Mouse (Mus musculus): Measurements from ENCODE around the gene Ndufaf1. TPM values are rescaled to one million over a fixed set of nuclear protein-coding genes. Genes with fewer than 3 reads are reported as not detected.
A peak's percentile ranks its signal among the peaks of the same experiment; 100 is the strongest.

Gene Ndufaf1
- polyA plus RNA-seq, 1 experiment from 2014 or later = 37.4 TPM

DNA sequence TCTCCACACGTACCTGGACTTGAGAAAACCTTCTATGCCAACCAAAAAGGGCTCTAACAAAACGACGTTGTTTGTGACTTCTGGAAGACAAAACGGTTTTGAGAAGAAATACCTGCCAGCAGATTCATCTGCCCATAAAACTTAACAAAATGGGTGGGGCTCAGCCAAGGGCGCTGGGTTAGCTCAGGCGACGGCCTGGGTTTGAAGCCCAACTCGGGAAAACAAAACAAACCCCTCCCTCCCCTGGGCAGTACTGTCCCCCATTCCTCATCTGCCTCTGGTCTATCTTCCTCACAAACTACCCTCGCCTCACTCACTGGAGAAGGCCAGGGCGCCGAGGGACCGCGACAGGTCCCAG is 44.8 kb downstream of the Ndufaf1 start:
- WGBS = 0% methylated on average over 13 of the region's 13 CpGs
- Histone ChIP-seq H3K4me1 (ENCODE audit: insufficient read depth) (peaks cover 12% of the 10 kb centered on the region; the same call in 1 of the 2 replicates), H3K9me3 (ENCODE audit: low read depth, low read length) (no peaks in the 10 kb centered on the region), H3K4me2 (peak overlapping the region; percentile 68), H3K9ac (peak overlapping the region; percentile 74), H3K36me3 (ENCODE audit: insufficient read depth) (no peaks in the 10 kb centered on the region), H3K27me3 (ENCODE audit: insufficient read depth, low read length) (no peaks in the 10 kb centered on the region), H3K4me3 (ENCODE audit: low read depth, low read length) (peak overlapping the region; percentile 87), H3K27ac (ENCODE audit: low read depth) (peak overlapping the region; percentile 76; the same call in 1 of the 2 replicates)
- TF ChIP-seq CTCF (IDR thresholded peaks at IDR 0.05; ENCODE audit: low read depth) = no peak
- DNase-seq = peak; percentile 57
- no peak for ATAC-seq (ENCODE audit: insufficient read depth)

DNA sequence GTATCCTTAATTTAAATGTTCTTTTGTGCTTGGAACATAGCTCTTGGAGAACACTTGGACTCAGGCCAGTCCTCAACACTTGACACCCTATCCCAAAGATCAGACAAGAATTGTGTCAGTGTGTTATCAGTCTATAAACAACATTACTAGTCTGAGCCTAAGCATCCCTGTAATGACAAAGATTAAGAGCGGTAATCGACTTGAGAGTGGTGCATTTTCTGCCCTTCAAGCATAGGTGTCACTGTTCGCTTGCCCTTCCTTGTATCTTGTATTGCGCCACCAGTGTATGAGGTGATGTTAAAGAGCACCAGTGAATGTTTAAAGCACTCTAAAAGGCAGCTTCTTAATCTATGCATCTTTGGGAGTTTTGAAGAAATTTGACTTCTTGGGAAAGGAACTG is 55.6 kb downstream of the Ndufaf1 start:
- 80% methylated on average over 4 of the region's 4 CpGs for WGBS
- Histone ChIP-seq H3K27ac (ENCODE audit: low read depth) (no peak overlapping the region), H3K4me3 (ENCODE audit: low read depth, low read length) (no peak overlapping the region), H3K4me1 (ENCODE audit: insufficient read depth) (no peaks in the 10 kb centered on the region), H3K4me2 (no peak overlapping the region), H3K9me3 (ENCODE audit: low read depth, low read length) (no peaks in the 10 kb centered on the region), H3K27me3 (ENCODE audit: insufficient read depth, low read length) (no peaks in the 10 kb centered on the region), H3K9ac (no peak overlapping the region), H3K36me3 (ENCODE audit: insufficient read depth) (peaks cover 84% of the 10 kb centered on the region)
- TF ChIP-seq CTCF (IDR thresholded peaks at IDR 0.05; ENCODE audit: low read depth) = no peak
- ATAC-seq (ENCODE audit: insufficient read depth) = no peak
- no peak for DNase-seq

Other genes with a start within 250 kb of the Ndufaf1 start
- 6.7 and 6.9 TPM in 2 replicates for gene Ino80, start 185.1 kb downstream of the Ndufaf1 start, polyA plus RNA-seq (2014; fragmentation: Nextera tagmentation; extraction: Ambion mirVana)
- 0.17 and 0.51 TPM in 2 replicates for gene Exd1, start 115.2 kb downstream of the Ndufaf1 start, polyA plus RNA-seq (2014; fragmentation: Nextera tagmentation; extraction: Ambion mirVana)
- 57.3 and 58.9 TPM in 2 replicates for gene Chp1, start 115.1 kb downstream of the Ndufaf1 start, polyA plus RNA-seq (2014; fragmentation: Nextera tagmentation; extraction: Ambion mirVana)
- gene Nusap1, start 44.5 kb downstream of the Ndufaf1 start, polyA plus RNA-seq (2014; fragmentation: Nextera tagmentation; extraction: Ambion mirVana) = 83.9 and 84.5 TPM in 2 replicates
- gene Oip5, start 44.4 kb downstream of the Ndufaf1 start, polyA plus RNA-seq (2014; fragmentation: Nextera tagmentation; extraction: Ambion mirVana) = 25.3 and 27.8 TPM in 2 replicates
- 26.2 and 28.0 TPM in 2 replicates for gene Rtf1, start 12.2 kb upstream of the Ndufaf1 start, polyA plus RNA-seq (2014; fragmentation: Nextera tagmentation; extraction: Ambion mirVana)
- 1.3 TPM in 2 replicates for gene Itpka, start 79.5 kb upstream of the Ndufaf1 start, polyA plus RNA-seq (2014; fragmentation: Nextera tagmentation; extraction: Ambion mirVana)
- gene Ltk, start 97.6 kb upstream of the Ndufaf1 start, polyA plus RNA-seq (2014; fragmentation: Nextera tagmentation; extraction: Ambion mirVana) = 0.66 and 0.83 TPM in 2 replicates
- gene Rpap1, start 124.7 kb upstream of the Ndufaf1 start, polyA plus RNA-seq (2014; fragmentation: Nextera tagmentation; extraction: Ambion mirVana) = 30.7 and 34.2 TPM in 2 replicates
- gene Tyro3, start 134.9 kb upstream of the Ndufaf1 start, polyA plus RNA-seq (2014; fragmentation: Nextera tagmentation; extraction: Ambion mirVana) = 19.0 and 21.9 TPM in 2 replicates
- 36.6 and 38.6 TPM in 2 replicates for gene Mga, start 234.4 kb upstream of the Ndufaf1 start, polyA plus RNA-seq (2014; fragmentation: Nextera tagmentation; extraction: Ambion mirVana)